Mouse (Mus musculus): ENCODE results near the gene Baz2a. TPM values are rescaled to one million over a fixed set of nuclear protein-coding genes. Genes with fewer than 3 reads are reported as not detected.

Baz2a gene
- polyA plus RNA-seq, 1 experiment from 2014 or later, result 12.8 TPM

GRCm38 (mm10) chr10:128096313-128096692, 4.9 kb downstream of the Baz2a start:
- Histone ChIP-seq H3K36me3 (0 out of 2 replicates have a peak, but pooled peaks cover 2% of the 10 kb centered on the region), H3K9me3 (replicated peaks) (no peaks in the 10 kb centered on the region), H3K9ac (no peak overlapping the region), H3K4me3 (peak overlapping the region; percentile 97), H3K27me3 (no peaks in the 10 kb centered on the region), H3K4me2 (replicated peaks) (peak overlapping the region; percentile 67), H3K4me1 (peaks cover 44% of the 10 kb centered on the region), H3K27ac (no peak overlapping the region)
- WGBS, result 26% methylated on average over 4 of the region's 4 CpGs
- no peak for ATAC-seq (ENCODE audit: low FRiP score)

- H3K9ac ChIP-seq, result peak overlapping the region; percentile 82
- under 1% methylated on average over 78 of the region's 86 CpGs for WGBS
- H3K4me3 ChIP-seq, result peak overlapping the region; percentile 97
- H3K9me3 ChIP-seq (replicated peaks), result no peaks in the 10 kb centered on the region
- H3K4me1 ChIP-seq, result peaks cover 37% of the 10 kb centered on the region
- ATAC-seq (ENCODE audit: low FRiP score), result peak; percentile 75
- H3K4me2 ChIP-seq (replicated peaks), result peak overlapping the region; percentile 67
- H3K36me3 ChIP-seq, result 0 out of 2 replicates have a peak, but pooled peaks cover 2% of the 10 kb centered on the region
- H3K27me3 ChIP-seq, result no peaks in the 10 kb centered on the region
- H3K27ac ChIP-seq, result peak overlapping the region; percentile 89
Observed at GRCm38 (mm10) chr10:128096693-128097586, 5.6 kb downstream of the Baz2a start.

- Histone ChIP-seq H3K4me3 (peak overlapping the region; percentile 97), H3K9me3 (replicated peaks) (no peaks in the 10 kb centered on the region), H3K27me3 (no peaks in the 10 kb centered on the region), H3K4me1 (peaks cover 34% of the 10 kb centered on the region), H3K4me2 (replicated peaks) (peak overlapping the region; percentile 67), H3K36me3 (0 out of 2 replicates have a peak, but pooled peaks cover 2% of the 10 kb centered on the region), H3K9ac (peak overlapping the region; percentile 82), H3K27ac (peak overlapping the region; percentile 89)
- WGBS, result 0% methylated on average over 13 of the region's 13 CpGs
- no peak for ATAC-seq (ENCODE audit: low FRiP score)
Observed at GRCm38 (mm10) chr10:128097587-128097971, 6.2 kb downstream of the Baz2a start.

GRCm38 (mm10) chr10:128110103-128110761, 18.9 kb downstream of the Baz2a start:
- H3K4me3 ChIP-seq, result no peak overlapping the region
- H3K9me3 ChIP-seq (replicated peaks), result no peaks in the 10 kb centered on the region
- no peak overlapping the region for H3K4me2 ChIP-seq (replicated peaks)
- no peak overlapping the region for H3K9ac ChIP-seq
- H3K4me1 ChIP-seq, result no peaks in the 10 kb centered on the region
- no peak for ATAC-seq (ENCODE audit: low FRiP score)
- H3K27ac ChIP-seq, result no peak overlapping the region
- H3K27me3 ChIP-seq, result no peaks in the 10 kb centered on the region
- H3K36me3 ChIP-seq, result peaks cover 56% of the 10 kb centered on the region
- WGBS, result 94% methylated on average over 4 of the region's 4 CpGs

- Histone ChIP-seq H3K27ac (no peak overlapping the region), H3K4me1 (no peaks in the 10 kb centered on the region), H3K4me3 (no peak overlapping the region), H3K36me3 (peaks cover 66% of the 10 kb centered on the region), H3K9ac (no peak overlapping the region), H3K4me2 (replicated peaks) (no peak overlapping the region), H3K9me3 (replicated peaks) (no peaks in the 10 kb centered on the region), H3K27me3 (no peaks in the 10 kb centered on the region)
- ATAC-seq (ENCODE audit: low FRiP score), result no peak
Observed at GRCm38 (mm10) chr10:128111227-128111626, 19.9 kb downstream of the Baz2a start.

GRCm38 (mm10) chr10:128123833-128124232, 32.5 kb downstream of the Baz2a start:
- peaks cover 93% of the 10 kb centered on the region for H3K36me3 ChIP-seq
- no peak for ATAC-seq (ENCODE audit: low FRiP score)

GRCm38 (mm10) chr10:128124831-128125230, 33.5 kb downstream of the Baz2a start:
- no peaks in the 10 kb centered on the region for H3K9me3 ChIP-seq (replicated peaks)
- H3K4me3 ChIP-seq, result no peak overlapping the region
- no peak overlapping the region for H3K9ac ChIP-seq
- H3K4me2 ChIP-seq (replicated peaks), result no peak overlapping the region
- 92% methylated on average over 9 of the region's 9 CpGs for WGBS
- H3K36me3 ChIP-seq, result peaks cover 91% of the 10 kb centered on the region
- no peaks in the 10 kb centered on the region for H3K4me1 ChIP-seq
- H3K27ac ChIP-seq, result no peak overlapping the region
- no peak for ATAC-seq (ENCODE audit: low FRiP score)
- H3K27me3 ChIP-seq, result no peaks in the 10 kb centered on the region

More at GRCm38 (mm10) chr10:128123833-128124232, 32.5 kb downstream of the Baz2a start:
- Histone ChIP-seq H3K4me1 (no peaks in the 10 kb centered on the region), H3K9ac (no peak overlapping the region), H3K4me3 (no peak overlapping the region), H3K27ac (no peak overlapping the region), H3K9me3 (replicated peaks) (no peaks in the 10 kb centered on the region), H3K27me3 (no peaks in the 10 kb centered on the region), H3K4me2 (replicated peaks) (no peak overlapping the region)
- 93% methylated on average over 7 of the region's 7 CpGs for WGBS

- Histone ChIP-seq H3K4me1 (no peaks in the 10 kb centered on the region), H3K27me3 (no peaks in the 10 kb centered on the region), H3K4me2 (replicated peaks) (no peak overlapping the region), H3K36me3 (peaks cover 86% of the 10 kb centered on the region), H3K4me3 (no peak overlapping the region), H3K9me3 (replicated peaks) (no peaks in the 10 kb centered on the region), H3K27ac (no peak overlapping the region), H3K9ac (no peak overlapping the region)
- ATAC-seq (ENCODE audit: low FRiP score), result no peak
- WGBS, result 96% methylated on average over 14 of the region's 14 CpGs
Observed at GRCm38 (mm10) chr10:128125951-128126350, 34.6 kb downstream of the Baz2a start.

GRCm38 (mm10) chr10:128127497-128127896, 36.1 kb downstream of the Baz2a start:
- Histone ChIP-seq H3K4me2 (replicated peaks) (no peak overlapping the region), H3K9ac (no peak overlapping the region), H3K27ac (no peak overlapping the region), H3K36me3 (peaks cover 75% of the 10 kb centered on the region), H3K4me1 (no peaks in the 10 kb centered on the region), H3K9me3 (replicated peaks) (no peaks in the 10 kb centered on the region), H3K27me3 (no peaks in the 10 kb centered on the region), H3K4me3 (no peak overlapping the region)
- ATAC-seq (ENCODE audit: low FRiP score), result no peak
- WGBS, result 69% methylated on average over 5 of the region's 5 CpGs

GRCm38 (mm10) chr10:128128143-128128542, 36.8 kb downstream of the Baz2a start:
- no peak overlapping the region for H3K4me2 ChIP-seq (replicated peaks)
- no peak overlapping the region for H3K27ac ChIP-seq
- H3K9me3 ChIP-seq (replicated peaks), result no peaks in the 10 kb centered on the region
- peaks cover 68% of the 10 kb centered on the region for H3K36me3 ChIP-seq
- H3K27me3 ChIP-seq, result no peaks in the 10 kb centered on the region
- H3K9ac ChIP-seq, result no peak overlapping the region
- no peaks in the 10 kb centered on the region for H3K4me1 ChIP-seq
- no peak for ATAC-seq (ENCODE audit: low FRiP score)
- 92% methylated on average over 8 of the region's 8 CpGs for WGBS
- no peak overlapping the region for H3K4me3 ChIP-seq

GRCm38 (mm10) chr10:128131297-128131696, 39.9 kb downstream of the Baz2a start:
- Histone ChIP-seq H3K4me2 (replicated peaks) (no peak overlapping the region), H3K27me3 (no peaks in the 10 kb centered on the region), H3K36me3 (peaks cover 48% of the 10 kb centered on the region), H3K4me3 (no peak overlapping the region), H3K27ac (no peak overlapping the region), H3K4me1 (no peaks in the 10 kb centered on the region), H3K9me3 (replicated peaks) (no peaks in the 10 kb centered on the region), H3K9ac (no peak overlapping the region)
- 84% methylated on average over 3 of the region's 3 CpGs for WGBS
- ATAC-seq (ENCODE audit: low FRiP score), result no peak

- H3K27ac ChIP-seq, result no peak overlapping the region
- H3K4me1 ChIP-seq, result no peaks in the 10 kb centered on the region
- no peaks in the 10 kb centered on the region for H3K9me3 ChIP-seq (replicated peaks)
- no peak overlapping the region for H3K4me2 ChIP-seq (replicated peaks)
- H3K9ac ChIP-seq, result no peak overlapping the region
- peaks cover 43% of the 10 kb centered on the region for H3K36me3 ChIP-seq
- no peak overlapping the region for H3K4me3 ChIP-seq
- no peaks in the 10 kb centered on the region for H3K27me3 ChIP-seq
- no peak for ATAC-seq (ENCODE audit: low FRiP score)
Observed at GRCm38 (mm10) chr10:128131812-128132211, 40.4 kb downstream of the Baz2a start.

Data from hindbrain, embryonic 12.5 days (tissue).